Mouse (Mus musculus): ENCODE data around the gene 1700025G04Rik.

1700025G04Rik gene

DNA sequence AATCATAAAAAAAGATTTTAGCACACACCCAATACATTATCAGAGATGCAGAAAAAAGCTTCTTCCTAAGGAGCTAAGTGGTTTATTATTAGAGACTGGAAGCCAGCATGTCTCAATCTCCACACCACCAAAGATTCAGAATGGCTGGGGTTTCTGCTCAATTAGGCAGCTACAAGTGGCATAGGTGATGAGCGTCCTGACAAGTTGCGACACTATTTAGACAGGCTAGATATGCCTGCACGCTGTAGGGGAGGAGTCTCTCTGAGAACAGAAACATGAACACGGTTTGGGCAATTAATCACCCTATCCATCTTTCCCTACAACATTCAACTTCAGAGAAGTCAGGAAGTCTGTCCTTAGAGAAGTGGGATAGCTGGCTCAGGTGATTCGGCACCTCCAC is 134.1 kb downstream of the 1700025G04Rik start:
- no peak for DNase-seq

GRCm38 (mm10) chr1:151953563-151953962 is 136.4 kb downstream of the 1700025G04Rik start:
- DNase-seq = peak; percentile 54

- DNase-seq = no peak
These were observed 141.9 kb downstream of the 1700025G04Rik start for GRCm38 (mm10) chr1:151948065-151948464.

DNA sequence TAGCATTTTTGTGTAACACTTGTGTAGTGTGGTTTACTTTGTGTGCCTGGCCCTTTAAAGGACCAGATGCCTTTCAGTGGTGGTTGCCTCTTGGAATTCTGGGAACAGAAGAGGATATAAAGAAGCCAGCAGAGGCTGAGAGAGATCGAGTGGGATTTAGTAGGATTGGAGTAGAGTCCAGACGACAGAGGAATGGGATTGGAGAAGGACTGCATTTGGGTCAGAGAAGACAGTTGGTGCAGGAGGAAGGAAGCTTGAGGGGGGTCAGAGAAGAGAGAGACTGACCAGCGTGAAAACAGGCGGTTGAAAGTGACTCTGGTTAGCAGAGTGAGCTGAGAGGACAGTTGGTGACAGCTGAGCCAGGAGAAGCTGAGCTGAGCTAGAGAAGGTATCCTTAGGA is 142.4 kb downstream of the 1700025G04Rik start:
- no peak for DNase-seq

DNA sequence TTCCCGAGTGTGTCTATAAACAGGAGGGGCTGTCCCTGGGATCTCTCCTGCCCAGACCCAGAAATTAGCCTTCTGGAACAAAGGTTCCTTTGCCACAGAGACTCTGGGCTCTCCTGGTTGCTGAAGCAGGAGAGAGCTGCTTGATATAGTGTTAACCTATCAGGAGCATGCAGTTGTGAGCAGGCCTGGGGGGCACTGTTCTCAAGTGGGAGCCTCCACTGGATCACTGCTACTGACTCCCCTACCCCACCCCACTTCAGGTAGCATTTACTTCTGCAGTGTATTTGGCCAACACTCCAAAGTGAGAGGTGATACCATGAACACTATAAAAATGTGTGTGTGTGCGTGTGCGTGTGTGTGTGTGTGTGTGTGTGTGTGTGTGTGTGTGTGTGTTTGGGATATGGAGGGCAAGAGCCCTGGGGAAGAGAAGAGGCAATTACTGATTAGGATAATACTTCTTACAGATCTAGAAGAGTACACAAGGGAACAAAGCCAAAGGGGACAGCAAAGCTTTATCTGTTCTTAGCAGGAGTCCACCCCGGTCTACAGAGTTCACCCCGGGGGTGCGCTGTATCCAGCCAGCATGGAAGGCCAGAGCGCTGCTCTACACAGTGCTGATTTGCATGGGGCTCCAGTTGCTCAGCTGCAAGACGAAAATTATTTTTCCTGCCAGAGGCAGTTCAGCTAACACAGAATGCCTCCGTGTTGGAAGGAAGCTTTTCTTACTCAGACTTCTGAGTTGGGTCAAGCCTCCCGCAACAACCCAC is 145.3 kb downstream of the 1700025G04Rik start:
- DNase-seq = no peak

GRCm38 (mm10) chr1:151943681-151944237 is 146.2 kb downstream of the 1700025G04Rik start:
- DNase-seq = no peak

DNA sequence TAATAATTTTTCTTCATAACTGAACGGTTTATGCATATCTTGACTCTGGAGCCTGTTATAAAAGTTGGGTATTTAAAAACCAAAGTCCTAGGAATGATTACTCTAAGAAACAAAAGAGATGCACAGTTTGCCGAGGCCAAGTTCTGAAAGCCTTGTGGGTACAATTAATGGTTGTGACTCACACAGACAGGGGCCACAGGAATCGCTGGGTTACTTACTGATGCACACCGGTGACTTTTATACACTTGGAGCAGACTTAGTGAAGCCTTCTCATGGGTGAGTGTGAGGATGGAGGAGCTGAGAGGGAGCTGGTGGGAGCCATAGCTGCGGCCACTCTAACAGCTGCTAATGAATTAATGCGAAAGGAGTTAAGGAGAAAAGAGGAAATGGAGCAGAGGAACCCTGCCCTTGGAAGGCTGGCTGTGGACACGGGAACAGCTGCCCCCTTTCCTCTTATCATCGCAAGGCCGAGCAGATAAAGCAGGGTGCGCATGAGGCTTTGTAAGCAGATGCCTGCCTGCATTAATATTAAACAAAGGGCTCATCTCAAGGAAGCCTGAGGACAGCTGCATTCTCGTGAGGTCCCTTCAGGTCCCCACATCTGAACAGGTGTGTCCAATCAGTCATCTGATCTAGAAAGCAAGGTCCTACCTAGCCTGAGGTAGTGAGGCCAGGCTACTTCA is 146.8 kb downstream of the 1700025G04Rik start:
- no peak for DNase-seq

GRCm38 (mm10) chr1:151939987-151940386 is 149.9 kb downstream of the 1700025G04Rik start:
- no peak for DNase-seq

DNA sequence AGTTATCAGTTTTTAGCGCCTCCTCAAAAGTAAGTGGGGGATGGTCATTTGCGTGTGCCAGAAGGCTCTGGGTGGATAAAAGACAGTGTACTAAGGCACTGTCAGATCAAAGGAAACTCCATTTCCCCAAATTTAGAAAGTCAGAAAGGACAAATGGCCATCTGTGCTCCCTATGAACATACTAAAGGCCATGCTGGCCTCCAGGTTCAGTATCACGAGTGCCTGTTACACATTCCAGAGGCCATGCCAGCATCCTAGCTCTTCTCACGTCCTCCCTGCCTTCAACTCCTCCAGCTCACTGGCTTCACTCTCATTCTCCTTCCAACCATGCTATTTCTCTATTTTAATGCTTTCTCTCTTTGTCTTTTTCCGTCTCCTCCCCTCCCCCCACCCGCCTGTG is 150.4 kb downstream of the 1700025G04Rik start:
- DNase-seq = no peak

GRCm38 (mm10) chr1:151933605-151934004 is 156.3 kb downstream of the 1700025G04Rik start:
- DNase-seq = no peak

DNA sequence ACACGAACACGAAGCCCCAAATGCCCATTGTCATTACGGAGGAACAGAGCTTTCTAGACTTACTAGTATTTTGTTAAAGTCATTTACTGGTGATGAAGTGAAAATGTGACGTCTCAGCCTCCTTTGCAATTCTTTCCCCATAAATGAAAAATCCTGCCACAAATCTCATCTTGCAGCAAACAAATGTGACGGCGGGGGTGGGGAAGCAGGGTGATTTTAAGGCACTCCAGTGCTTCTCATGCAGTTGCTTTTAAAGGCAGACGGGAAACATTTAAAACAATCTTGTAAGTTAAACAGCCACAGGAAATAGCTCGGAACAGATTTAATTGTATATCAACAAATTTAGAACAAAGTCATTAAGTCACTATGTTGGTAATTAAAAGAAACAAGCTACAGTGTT is 163.1 kb downstream of the 1700025G04Rik start:
- DNase-seq = no peak

- DNase-seq = no peak
These were observed 163.8 kb downstream of the 1700025G04Rik start for GRCm38 (mm10) chr1:151926141-151926540.

GRCm38 (mm10) chr1:151925738-151926137 is 164.2 kb downstream of the 1700025G04Rik start:
- DNase-seq = peak; percentile 26

- no peak for DNase-seq
These were observed 171.0 kb downstream of the 1700025G04Rik start for GRCm38 (mm10) chr1:151918806-151919357.

- no peak for DNase-seq
These were observed 172.2 kb downstream of the 1700025G04Rik start for GRCm38 (mm10) chr1:151917736-151918135.

- no peak for DNase-seq
These were observed 175.4 kb downstream of the 1700025G04Rik start for GRCm38 (mm10) chr1:151914494-151914893.

DNA sequence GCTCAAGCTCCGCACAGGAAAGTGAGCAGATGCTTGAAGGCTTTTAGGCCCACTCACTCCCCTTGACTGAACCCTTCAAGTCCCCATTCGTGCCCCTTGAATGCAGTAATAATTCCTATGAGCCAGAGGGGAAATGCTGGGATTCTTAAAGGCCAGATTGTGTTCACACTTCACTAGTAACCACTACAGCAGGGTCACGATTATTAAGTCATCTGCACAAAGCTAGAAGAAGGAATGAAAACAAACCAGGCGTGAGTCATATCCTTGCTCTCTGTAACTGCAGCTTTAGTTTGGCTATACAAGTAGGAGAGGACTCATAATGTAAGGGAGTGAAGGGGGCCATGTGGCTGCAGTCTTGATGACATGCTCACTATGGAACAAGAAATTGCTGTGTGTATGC is 182.9 kb downstream of the 1700025G04Rik start:
- no peak for DNase-seq

DNA sequence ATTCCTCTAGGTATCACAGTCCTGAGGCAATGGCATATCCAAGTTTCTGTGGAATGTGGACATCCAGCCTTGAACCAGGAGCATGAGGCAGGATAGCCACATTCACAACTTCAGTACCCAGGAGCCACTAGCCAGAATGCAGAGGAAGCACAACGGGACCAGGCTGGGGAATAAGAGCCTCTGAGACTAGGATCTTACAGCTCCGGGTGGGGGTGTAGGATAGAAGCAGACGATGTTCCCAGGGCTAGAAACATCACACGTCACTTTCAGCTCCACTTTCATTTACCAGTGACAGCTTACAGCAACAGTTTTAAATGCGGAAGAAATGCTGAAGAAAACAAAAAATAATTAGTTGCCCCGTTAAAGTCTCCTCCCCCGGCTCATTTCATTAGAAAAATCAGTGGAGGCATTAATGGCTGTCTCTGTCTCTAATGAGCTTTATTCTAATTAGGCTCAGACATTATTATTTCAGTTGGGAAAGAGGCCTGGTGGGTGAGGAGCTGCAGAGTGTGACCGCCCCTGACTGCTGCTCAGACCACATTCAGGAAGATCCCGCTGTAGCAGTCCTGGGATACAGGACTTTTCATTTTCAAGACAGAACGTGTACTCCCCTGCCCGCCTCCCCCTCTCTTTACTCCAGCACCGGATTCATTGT is 189.1 kb downstream of the 1700025G04Rik start:
- no peak for DNase-seq

DNA sequence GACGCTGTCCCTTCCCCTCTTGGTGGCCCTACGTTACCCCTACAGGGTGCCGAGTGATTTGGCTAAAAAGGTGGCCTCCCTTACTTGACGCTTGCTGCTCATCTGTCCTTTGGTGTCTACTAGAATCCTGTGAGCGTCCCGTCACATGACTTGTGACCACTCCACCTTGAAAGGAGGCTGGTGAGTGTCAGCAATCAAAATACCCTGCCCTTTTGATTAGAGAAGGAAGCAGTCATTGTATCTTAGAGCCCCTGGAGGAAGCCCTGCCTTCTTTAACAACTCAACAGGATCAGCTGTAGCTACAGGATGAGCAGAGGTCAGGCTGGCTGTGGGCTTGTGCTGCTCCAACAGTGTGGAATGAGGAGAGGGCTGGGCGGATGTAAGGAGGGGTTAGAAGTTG is 190.0 kb downstream of the 1700025G04Rik start:
- DNase-seq = no peak

DNA sequence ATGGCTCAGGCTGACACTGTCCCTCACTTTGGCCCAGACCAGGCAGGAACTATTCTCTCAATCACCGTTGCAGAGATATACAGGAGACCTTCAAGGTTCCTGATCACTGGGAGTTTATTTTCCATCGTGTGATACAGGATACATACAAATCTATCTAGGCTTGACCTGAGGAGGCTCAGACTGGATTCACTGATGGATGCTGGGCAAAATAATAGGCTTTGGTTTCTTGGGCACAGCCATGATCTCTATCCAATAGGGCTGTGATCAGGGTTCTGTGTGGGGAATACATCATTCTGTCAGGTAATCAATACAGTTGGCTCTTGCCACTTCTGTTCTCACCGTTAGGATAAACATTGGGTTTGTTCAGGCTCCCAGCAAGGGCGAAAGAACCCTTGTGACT is 194.5 kb downstream of the 1700025G04Rik start:
- no peak for DNase-seq

GRCm38 (mm10) chr1:151893976-151894375 is 195.9 kb downstream of the 1700025G04Rik start:
- DNase-seq = no peak

GRCm38 (mm10) chr1:151892008-151892407 is 197.9 kb downstream of the 1700025G04Rik start:
- no peak for DNase-seq

DNA sequence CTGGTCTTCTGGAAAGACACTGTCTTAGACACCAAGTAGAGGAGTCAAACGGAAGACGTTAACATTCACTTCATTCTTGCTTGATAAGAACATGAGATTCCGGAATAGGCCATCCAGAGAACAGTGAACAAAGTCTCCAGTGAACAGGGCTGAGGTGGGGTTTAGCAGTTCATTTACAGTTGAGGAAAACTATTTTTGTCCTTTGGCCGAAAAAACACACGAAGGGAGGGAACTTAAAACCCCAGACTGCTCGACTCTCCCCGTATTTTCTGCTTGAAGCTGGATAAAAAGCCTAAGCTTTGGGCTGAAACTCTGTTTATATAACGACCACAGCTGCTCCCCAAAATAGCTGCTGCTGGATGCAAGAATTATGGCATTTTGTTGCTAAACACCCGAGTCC is 198.7 kb downstream of the 1700025G04Rik start:
- no peak for DNase-seq
